Mouse (Mus musculus): ENCODE data around the gene Atp5k. TPM values are rescaled to one million over a fixed set of nuclear protein-coding genes. Genes with fewer than 3 reads are reported as not detected.

Atp5k gene
- polyA plus RNA-seq, 1 experiment from 2014 or later, result 384 TPM

GRCm38 (mm10) chr5:108461082-108462065 is 27.1 kb upstream of the Atp5k start, which contains the start of gene Pcgf3:
Pcgf3 (plus strand) TSS chr5:108461232.
- H3K4me1 ChIP-seq (ENCODE audit: control insufficient read depth, insufficient read depth, low read depth, low read length), result peaks cover 24% of the 10 kb centered on the region
- no peaks in the 10 kb centered on the region for H3K36me3 ChIP-seq (ENCODE audit: control insufficient read depth, insufficient read depth, low read length)
- peak; percentile 98 for ATAC-seq
- no peaks in the 10 kb centered on the region for H3K9me3 ChIP-seq (ENCODE audit: control insufficient read depth, low read length)
- WGBS, result under 1% methylated on average over 62 of the region's 62 CpGs
- peak within 1 kb of the TSS; percentile 81 for H3K27ac ChIP-seq (ENCODE audit: low read depth, low read length)
- peaks cover 6% of the 10 kb centered on the region; the same call in 1 of the 2 replicates for H3K27me3 ChIP-seq (replicated peaks; ENCODE audit: control insufficient read depth, insufficient read depth, low read length)
- H3K4me3 ChIP-seq (ENCODE audit: low read length), result peak within 1 kb of the TSS; percentile 96
- H3K9ac ChIP-seq (ENCODE audit: low read depth, low read length), result peak within 1 kb of the TSS; percentile 100
- peak within 1 kb of the TSS; percentile 69 for H3K4me2 ChIP-seq (ENCODE audit: low read length)

GRCm38 (mm10) chr5:108460461-108460860 is 26.2 kb upstream of the Atp5k start:
- ATAC-seq, result no peak

GRCm38 (mm10) chr5:108458706-108459105 is 24.5 kb upstream of the Atp5k start:
- H3K9me3 ChIP-seq (ENCODE audit: control insufficient read depth, low read length), result no peaks in the 10 kb centered on the region
- no peak overlapping the region for H3K4me2 ChIP-seq (ENCODE audit: low read length)
- peaks cover 16% of the 10 kb centered on the region for H3K4me1 ChIP-seq (ENCODE audit: control insufficient read depth, insufficient read depth, low read depth, low read length)
- H3K27me3 ChIP-seq (replicated peaks; ENCODE audit: control insufficient read depth, insufficient read depth, low read length), result peaks cover 6% of the 10 kb centered on the region; the same call in 1 of the 2 replicates
- ATAC-seq, result no peak
- H3K4me3 ChIP-seq (ENCODE audit: low read length), result no peak overlapping the region
- no peak overlapping the region for H3K27ac ChIP-seq (ENCODE audit: low read depth, low read length)
- H3K36me3 ChIP-seq (ENCODE audit: control insufficient read depth, insufficient read depth, low read length), result no peaks in the 10 kb centered on the region
- 78% methylated on average over 2 of the region's 2 CpGs for WGBS
- H3K9ac ChIP-seq (ENCODE audit: low read depth, low read length), result no peak overlapping the region

More at GRCm38 (mm10) chr5:108460461-108460860, 26.2 kb upstream of the Atp5k start:
- Histone ChIP-seq H3K9me3 (ENCODE audit: control insufficient read depth, low read length) (no peaks in the 10 kb centered on the region), H3K9ac (ENCODE audit: low read depth, low read length) (peak overlapping the region; percentile 100), H3K27me3 (replicated peaks; ENCODE audit: control insufficient read depth, insufficient read depth, low read length) (peaks cover 6% of the 10 kb centered on the region; the same call in 1 of the 2 replicates), H3K27ac (ENCODE audit: low read depth, low read length) (no peak overlapping the region), H3K4me3 (ENCODE audit: low read length) (peak overlapping the region; percentile 96), H3K4me1 (ENCODE audit: control insufficient read depth, insufficient read depth, low read depth, low read length) (peaks cover 24% of the 10 kb centered on the region), H3K4me2 (ENCODE audit: low read length) (peak overlapping the region; percentile 69), H3K36me3 (ENCODE audit: control insufficient read depth, insufficient read depth, low read length) (no peaks in the 10 kb centered on the region)
- WGBS, result 42% methylated on average over 6 of the region's 6 CpGs

GRCm38 (mm10) chr5:108454094-108454493 is 19.8 kb upstream of the Atp5k start:
- WGBS, result 48% methylated on average over 3 of the region's 3 CpGs
- Histone ChIP-seq H3K27ac (ENCODE audit: low read depth, low read length) (no peak overlapping the region), H3K4me1 (ENCODE audit: control insufficient read depth, insufficient read depth, low read depth, low read length) (no peaks in the 10 kb centered on the region; the same call in 1 of the 2 replicates), H3K9me3 (ENCODE audit: control insufficient read depth, low read length) (no peaks in the 10 kb centered on the region), H3K9ac (ENCODE audit: low read depth, low read length) (no peak overlapping the region), H3K27me3 (replicated peaks; ENCODE audit: control insufficient read depth, insufficient read depth, low read length) (peaks cover 11% of the 10 kb centered on the region; the same call in 1 of the 2 replicates), H3K36me3 (ENCODE audit: control insufficient read depth, insufficient read depth, low read length) (no peaks in the 10 kb centered on the region), H3K4me2 (ENCODE audit: low read length) (no peak overlapping the region), H3K4me3 (ENCODE audit: low read length) (no peak overlapping the region)
- ATAC-seq, result no peak

- no peak overlapping the region for H3K4me2 ChIP-seq (ENCODE audit: low read length)
- H3K4me3 ChIP-seq (ENCODE audit: low read length), result no peak overlapping the region
- 79% methylated on average over 1 of the region's 1 CpGs for WGBS
- ATAC-seq, result no peak
- H3K36me3 ChIP-seq (ENCODE audit: control insufficient read depth, insufficient read depth, low read length), result no peaks in the 10 kb centered on the region
- H3K27me3 ChIP-seq (replicated peaks; ENCODE audit: control insufficient read depth, insufficient read depth, low read length), result peaks cover 13% of the 10 kb centered on the region; the same call in 1 of the 2 replicates
- H3K9ac ChIP-seq (ENCODE audit: low read depth, low read length), result no peak overlapping the region
- H3K9me3 ChIP-seq (ENCODE audit: control insufficient read depth, low read length), result no peaks in the 10 kb centered on the region
- no peak overlapping the region for H3K27ac ChIP-seq (ENCODE audit: low read depth, low read length)
- H3K4me1 ChIP-seq (ENCODE audit: control insufficient read depth, insufficient read depth, low read depth, low read length), result peaks cover 5% of the 10 kb centered on the region; the same call in 1 of the 2 replicates
Observed at GRCm38 (mm10) chr5:108452422-108452821, 18.2 kb upstream of the Atp5k start.

- Histone ChIP-seq H3K9ac (ENCODE audit: low read depth, low read length) (no peak overlapping the region), H3K27me3 (replicated peaks; ENCODE audit: control insufficient read depth, insufficient read depth, low read length) (peaks cover 13% of the 10 kb centered on the region; the same call in 1 of the 2 replicates), H3K4me2 (ENCODE audit: low read length) (no peak overlapping the region), H3K9me3 (ENCODE audit: control insufficient read depth, low read length) (no peaks in the 10 kb centered on the region), H3K4me1 (ENCODE audit: control insufficient read depth, insufficient read depth, low read depth, low read length) (peaks cover 5% of the 10 kb centered on the region; the same call in 1 of the 2 replicates), H3K36me3 (ENCODE audit: control insufficient read depth, insufficient read depth, low read length) (no peaks in the 10 kb centered on the region), H3K27ac (ENCODE audit: low read depth, low read length) (no peak overlapping the region), H3K4me3 (ENCODE audit: low read length) (no peak overlapping the region)
- no peak for ATAC-seq
- 94% methylated on average over 1 of the region's 1 CpGs for WGBS
Observed at GRCm38 (mm10) chr5:108451611-108452010, 17.4 kb upstream of the Atp5k start.

GRCm38 (mm10) chr5:108450837-108451540 is 16.7 kb upstream of the Atp5k start:
- Histone ChIP-seq H3K4me1 (ENCODE audit: control insufficient read depth, insufficient read depth, low read depth, low read length) (peaks cover 5% of the 10 kb centered on the region; the same call in 1 of the 2 replicates), H3K4me2 (ENCODE audit: low read length) (no peak overlapping the region), H3K9me3 (ENCODE audit: control insufficient read depth, low read length) (no peaks in the 10 kb centered on the region), H3K27me3 (replicated peaks; ENCODE audit: control insufficient read depth, insufficient read depth, low read length) (peaks cover 13% of the 10 kb centered on the region; the same call in 1 of the 2 replicates), H3K27ac (ENCODE audit: low read depth, low read length) (no peak overlapping the region), H3K4me3 (ENCODE audit: low read length) (no peak overlapping the region), H3K9ac (ENCODE audit: low read depth, low read length) (no peak overlapping the region), H3K36me3 (ENCODE audit: control insufficient read depth, insufficient read depth, low read length) (no peaks in the 10 kb centered on the region)
- WGBS, result 78% methylated on average over 8 of the region's 8 CpGs
- no peak for ATAC-seq

- H3K4me1 ChIP-seq (ENCODE audit: control insufficient read depth, insufficient read depth, low read depth, low read length), result peaks cover 5% of the 10 kb centered on the region; the same call in 1 of the 2 replicates
- 15% methylated on average over 24 of the region's 24 CpGs for WGBS
- peak within 1 kb of the TSS; percentile 63 for H3K4me2 ChIP-seq (ENCODE audit: low read length)
- no peaks in the 10 kb centered on the region for H3K36me3 ChIP-seq (ENCODE audit: control insufficient read depth, insufficient read depth, low read length)
- H3K27ac ChIP-seq (ENCODE audit: low read depth, low read length), result no peak within 1 kb of the TSS
- peak within 1 kb of the TSS; percentile 41 for H3K9ac ChIP-seq (ENCODE audit: low read depth, low read length)
- peak within 1 kb of the TSS; percentile 34 for H3K4me3 ChIP-seq (ENCODE audit: low read length)
- ATAC-seq, result peak; percentile 81; the same call in 1 of the 2 replicates
- no peaks in the 10 kb centered on the region for H3K9me3 ChIP-seq (ENCODE audit: control insufficient read depth, low read length)
- peaks cover 13% of the 10 kb centered on the region; the same call in 1 of the 2 replicates for H3K27me3 ChIP-seq (replicated peaks; ENCODE audit: control insufficient read depth, insufficient read depth, low read length)
Observed at GRCm38 (mm10) chr5:108448785-108449668, 14.8 kb upstream of the Atp5k start, which contains the start of gene Mfsd7a. Mfsd7a (minus strand) TSS chr5:108448891.

Data from hindbrain, embryonic 16.5 days (tissue).